Mouse (Mus musculus): ENCODE measurements at regions not wholly inside any gene's neighbourhood (a gene's known extent, or its start where the extent isn't known, plus 50 kb on each side); places are given as distances from the start of the nearest gene placed in this dataset.
A peak's percentile ranks its signal among the peaks of the same experiment; 100 is the strongest.

DNA sequence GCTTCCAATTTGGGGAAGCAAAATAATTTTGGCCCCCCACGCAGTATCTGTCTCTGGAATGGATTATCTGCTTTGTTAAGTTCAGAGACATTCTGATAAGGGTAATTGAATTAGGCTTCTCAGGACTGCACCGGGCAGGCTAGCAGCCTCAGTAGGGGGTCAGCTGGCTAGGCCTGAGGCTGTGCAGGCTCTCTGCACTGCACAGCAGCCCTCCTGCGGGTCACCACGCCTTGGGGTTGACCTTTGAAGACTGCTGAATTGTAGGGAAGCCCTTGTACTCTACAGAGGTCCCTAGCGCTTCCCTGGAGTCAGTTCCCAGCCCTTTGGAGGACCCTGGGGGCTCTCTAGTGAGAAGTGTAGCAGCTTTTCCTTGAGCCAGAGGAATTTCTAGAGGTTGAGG is 78.5 kb upstream of the Six2 start:
- Histone ChIP-seq H3K4me1 (replicated peaks) (peaks cover 12% of the 10 kb centered on the region), H3K4me2 (no peak overlapping the region), H3K36me3 (no peaks in the 10 kb centered on the region), H3K27me3 (no peaks in the 10 kb centered on the region), H3K27ac (no peak overlapping the region), H3K4me3 (replicated peaks) (no peak overlapping the region), H3K9me3 (peaks cover 7% of the 10 kb centered on the region; the same call in 1 of the 2 replicates), H3K9ac (replicated peaks) (no peak overlapping the region)
- 6% methylated on average over 5 of the region's 5 CpGs for WGBS
- ATAC-seq (ENCODE audit: insufficient number of reproducible peaks, insufficient read depth, low FRiP score, low TSS enrichment, low read depth): no peak

DNA sequence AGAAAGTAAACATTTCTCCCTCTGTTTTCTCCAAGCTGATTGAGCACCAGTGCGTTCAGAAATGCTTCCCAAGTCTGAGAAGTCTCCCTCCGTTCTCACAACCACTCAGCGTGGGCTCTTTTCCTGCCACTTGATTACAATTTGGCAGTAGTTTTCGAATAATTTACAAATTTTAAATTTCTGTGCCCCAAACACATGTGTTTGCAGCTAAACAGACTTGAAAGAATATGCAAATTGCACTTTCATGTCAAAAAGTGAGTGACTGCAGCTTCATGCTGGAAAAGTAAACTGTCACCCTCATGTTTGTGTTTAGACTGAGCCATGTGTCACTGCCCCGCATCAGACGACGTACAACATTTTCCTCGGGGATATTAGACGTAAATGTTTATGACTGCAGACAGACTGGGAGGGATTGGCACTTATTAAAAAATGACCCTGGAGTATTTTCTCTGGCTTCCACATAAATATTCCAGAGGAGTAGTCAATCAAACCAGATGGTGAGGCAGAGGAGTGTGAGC is 70.6 kb upstream of the Six2 start:
- H3K4me2 ChIP-seq: no peak overlapping the region
- H3K9me3 ChIP-seq: peaks cover 7% of the 10 kb centered on the region; the same call in 1 of the 2 replicates
- peaks cover 18% of the 10 kb centered on the region for H3K27me3 ChIP-seq
- no peak overlapping the region for H3K27ac ChIP-seq
- ATAC-seq (ENCODE audit: insufficient number of reproducible peaks, insufficient read depth, low FRiP score, low TSS enrichment, low read depth): no peak
- H3K4me3 ChIP-seq (replicated peaks): no peak overlapping the region
- no peak overlapping the region for H3K9ac ChIP-seq (replicated peaks)
- H3K36me3 ChIP-seq: no peaks in the 10 kb centered on the region
- H3K4me1 ChIP-seq (replicated peaks): peaks cover 15% of the 10 kb centered on the region; the same call in 1 of the 2 replicates
- 35% methylated on average over 9 of the region's 9 CpGs for WGBS

DNA sequence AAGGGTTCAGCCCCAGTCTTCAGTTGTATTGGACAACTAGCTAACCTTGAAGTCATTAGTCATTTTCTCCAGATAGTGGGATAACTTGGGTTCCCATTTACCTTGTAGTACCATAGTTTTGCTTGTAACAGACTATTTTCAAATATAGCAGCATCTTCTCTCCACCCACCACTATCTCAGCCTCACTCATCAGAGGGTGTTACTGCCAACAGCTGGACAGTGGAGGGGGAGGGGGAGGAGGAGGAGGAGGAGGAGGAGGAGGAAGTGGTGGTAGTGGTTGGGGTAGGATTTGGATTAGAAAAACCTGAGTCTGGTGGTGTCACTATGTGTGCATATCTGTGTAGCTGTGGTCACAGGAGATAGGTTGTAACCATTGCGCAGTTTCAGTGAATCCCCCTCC is 69.6 kb upstream of the Six2 start:
- WGBS: 90% methylated on average over 1 of the region's 1 CpGs
- Histone ChIP-seq H3K9ac (replicated peaks) (no peak overlapping the region), H3K36me3 (no peaks in the 10 kb centered on the region), H3K4me1 (replicated peaks) (peaks cover 15% of the 10 kb centered on the region; the same call in 1 of the 2 replicates), H3K9me3 (peaks cover 7% of the 10 kb centered on the region; the same call in 1 of the 2 replicates), H3K4me3 (replicated peaks) (no peak overlapping the region), H3K4me2 (no peak overlapping the region), H3K27me3 (peaks cover 21% of the 10 kb centered on the region), H3K27ac (no peak overlapping the region)
- ATAC-seq (ENCODE audit: insufficient number of reproducible peaks, insufficient read depth, low FRiP score, low TSS enrichment, low read depth): no peak

DNA sequence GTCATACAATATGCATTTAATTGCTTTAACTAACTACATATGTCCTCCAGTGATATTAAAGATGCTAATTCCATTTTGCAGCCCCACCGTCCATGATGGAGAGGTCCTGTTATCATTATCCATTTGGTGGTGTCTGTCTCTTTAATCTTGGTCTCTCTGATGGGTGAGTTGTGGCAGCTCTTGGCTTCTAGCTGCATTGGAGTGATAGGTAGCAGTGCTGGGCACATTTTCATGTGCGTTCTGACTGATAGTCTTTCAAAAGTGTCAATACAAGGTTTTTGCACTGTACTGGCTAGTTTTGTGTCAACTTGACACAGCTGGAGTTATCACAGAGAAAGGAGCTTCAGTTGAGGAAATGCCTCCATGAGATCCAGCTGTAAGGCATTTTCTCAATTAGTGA is 67.5 kb upstream of the Six2 start:
- no peak overlapping the region for H3K27ac ChIP-seq
- peaks cover 30% of the 10 kb centered on the region for H3K27me3 ChIP-seq
- H3K9me3 ChIP-seq: no peaks in the 10 kb centered on the region
- H3K36me3 ChIP-seq: no peaks in the 10 kb centered on the region
- ATAC-seq (ENCODE audit: insufficient number of reproducible peaks, insufficient read depth, low FRiP score, low TSS enrichment, low read depth): no peak
- H3K9ac ChIP-seq (replicated peaks): no peak overlapping the region
- 70% methylated on average over 2 of the region's 2 CpGs for WGBS
- no peak overlapping the region for H3K4me2 ChIP-seq
- peaks cover 15% of the 10 kb centered on the region; the same call in 1 of the 2 replicates for H3K4me1 ChIP-seq (replicated peaks)
- H3K4me3 ChIP-seq (replicated peaks): no peak overlapping the region

DNA sequence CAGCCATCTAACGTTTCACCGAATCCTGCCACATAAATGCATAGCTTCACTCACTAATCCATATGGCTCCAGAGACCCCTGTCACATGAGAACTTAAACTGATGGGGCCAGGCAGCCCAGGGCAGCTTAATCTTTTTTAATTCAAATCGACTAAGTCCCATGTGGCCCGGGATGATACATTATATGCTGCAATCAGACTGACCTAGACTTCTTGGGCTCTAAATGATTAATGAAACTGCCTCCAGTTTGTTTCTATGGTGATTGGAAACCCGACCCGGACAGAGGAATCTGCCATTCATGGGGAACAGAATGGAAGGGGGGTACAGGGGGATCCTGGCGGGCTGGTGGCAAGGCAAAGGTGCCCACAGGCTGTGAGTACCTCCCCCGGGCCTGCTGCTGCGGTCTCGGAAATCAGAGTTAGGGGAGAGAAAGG is 60.6 kb upstream of the Six2 start:
- H3K4me3 ChIP-seq (replicated peaks): no peak overlapping the region
- no peaks in the 10 kb centered on the region for H3K9me3 ChIP-seq
- peak; percentile 78 for ATAC-seq (ENCODE audit: insufficient number of reproducible peaks, insufficient read depth, low FRiP score, low TSS enrichment, low read depth)
- peaks cover 22% of the 10 kb centered on the region for H3K4me1 ChIP-seq (replicated peaks)
- H3K9ac ChIP-seq (replicated peaks): no peak overlapping the region
- peaks cover 37% of the 10 kb centered on the region for H3K27me3 ChIP-seq
- no peak overlapping the region for H3K27ac ChIP-seq
- H3K4me2 ChIP-seq: peak overlapping the region; percentile 39
- no peaks in the 10 kb centered on the region for H3K36me3 ChIP-seq
- WGBS: 8% methylated on average over 10 of the region's 10 CpGs

DNA sequence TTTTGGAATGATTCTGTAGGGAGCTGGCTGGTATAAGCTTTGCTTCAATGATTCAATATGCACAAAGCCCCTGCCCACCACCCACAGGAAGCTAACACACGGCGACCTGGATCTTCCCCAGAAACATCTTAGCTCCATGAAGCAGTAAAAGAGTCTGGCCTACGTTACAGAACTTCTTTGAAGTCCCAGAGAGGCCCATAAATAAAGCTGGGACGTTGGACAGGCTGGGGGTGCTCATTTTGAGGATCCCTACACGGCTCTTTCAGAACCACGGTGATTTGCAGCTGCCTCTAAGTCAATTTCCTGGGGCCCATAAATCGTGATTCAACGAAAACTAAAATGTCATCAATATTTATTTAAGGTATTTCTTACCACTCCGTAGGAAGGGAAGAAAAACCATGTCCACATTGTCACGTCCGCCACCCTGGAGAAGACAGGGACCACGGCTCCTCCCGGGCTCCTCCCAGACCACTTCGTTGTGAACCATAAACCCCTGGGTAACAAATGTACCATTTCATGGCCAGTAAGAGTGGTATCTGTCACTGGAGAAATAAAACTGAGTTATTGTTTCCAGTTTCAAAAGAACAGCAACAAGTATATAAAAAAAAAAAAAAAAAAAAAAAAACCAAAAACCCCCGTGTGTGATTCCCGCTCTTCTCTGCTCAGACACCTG is 60.0 kb upstream of the Six2 start:
- H3K4me3 ChIP-seq (replicated peaks): no peak overlapping the region
- peak overlapping the region; percentile 39 for H3K4me2 ChIP-seq
- WGBS: 14% methylated on average over 16 of the region's 16 CpGs
- peak; percentile 45; the same call in 1 of the 2 replicates for ATAC-seq (ENCODE audit: insufficient number of reproducible peaks, insufficient read depth, low FRiP score, low TSS enrichment, low read depth)
- no peak overlapping the region for H3K9ac ChIP-seq (replicated peaks)
- H3K9me3 ChIP-seq: no peaks in the 10 kb centered on the region
- H3K36me3 ChIP-seq: no peaks in the 10 kb centered on the region
- H3K4me1 ChIP-seq (replicated peaks): peaks cover 22% of the 10 kb centered on the region
- H3K27me3 ChIP-seq: peaks cover 37% of the 10 kb centered on the region
- H3K27ac ChIP-seq: peak overlapping the region; percentile 29; the same call in 1 of the 2 replicates
